Mouse (Mus musculus) MEL (cell line): ENCODE data around the gene Prss2.

Source experiments
- CTCF ChIP-seq, 3 experiments: IDR thresholded peaks in 2 of 3; conservative IDR thresholded peaks in 1 of 3; 2 replicates each; pipeline ENCODE4 v1.5.1; 2011 to 2012; ENCODE audit warnings: low read length in 3 of 3, low read depth in 2 of 3, mild to moderate bottlenecking in 2 of 3, improper control_type of control experiment in 1 of 3, inconsistent platforms in 1 of 3, mixed read lengths in 1 of 3, moderate library complexity in 1 of 3; ENCODE audit not compliant: control insufficient read depth in 1 of 3, insufficient read depth in 1 of 3, poor library complexity in 1 of 3, severe bottlenecking in 1 of 3
- EP300 ChIP-seq, 2 experiments: IDR thresholded peaks; 2 replicates each; pipeline ENCODE4 v1.6.1; 2011; ENCODE audit warnings: improper control_type of control experiment in 2 of 2, low read length in 2 of 2, low read depth in 1 of 2, mild to moderate bottlenecking in 1 of 2
- MAX ChIP-seq: IDR thresholded peaks from 2 replicates; pipeline ENCODE4 v1.6.1; 2011; ENCODE audit warnings: low read length, improper control_type of control experiment
- MYC ChIP-seq: IDR thresholded peaks from 2 replicates; pipeline ENCODE4 v1.6.1; 2011; ENCODE audit warnings: low read depth, mild to moderate bottlenecking, low read length, improper control_type of control experiment, moderate library complexity
- TAL1 ChIP-seq: IDR thresholded peaks from 2 replicates; pipeline ENCODE4 v1.6.1; 2012; ENCODE audit warnings: mild to moderate bottlenecking, inconsistent platforms, low read length, moderate library complexity, mixed read lengths
- TCF12 ChIP-seq: IDR thresholded peaks from 2 replicates; pipeline ENCODE4 v1.6.1; 2014; ENCODE audit warnings: low read depth, mild to moderate bottlenecking, inconsistent platforms, low read length, improper control_type of control experiment, moderate library complexity

GRCm38 (mm10) chr6:41527402-41527801, 5.8 kb downstream of the Prss2 start:
- TF ChIP-seq TCF12 (no peak), TAL1 (no peak), CTCF (IDR thresholded peaks at IDR 0.05 in 2 of 3, conservative IDR thresholded peaks at IDR 0.05 in 1 of 3; ENCODE audit: control insufficient read depth in 1 of 3, insufficient read depth in 1 of 3, low read depth in 2 of 3, low read length in 3 of 3, poor library complexity in 1 of 3, severe bottlenecking in 1 of 3) (no peak), MYC (no peak), EP300 (IDR thresholded peaks at IDR 0.05; ENCODE audit: low read depth in 1 of 2, low read length in 2 of 2) (no peak), MAX (no peak)
